Mouse (Mus musculus) midbrain, embryonic 13.5 days (tissue): ENCODE measurements at regions not wholly inside any gene's neighbourhood (a gene's known extent, or its start where the extent isn't known, plus 50 kb on each side); places are given as distances from the start of the nearest gene placed in this dataset.
"Not testable (repeated sequence)": the region's sequence is repeated elsewhere in the genome, so short reads cannot be mapped to it uniquely, and the experiment has no call there.

Source experiments
- ATAC-seq: fragments of 200-750 bp; cut with Nextera tagmentation; 2 replicates; pipeline ENCODE4 v1.8.0; 2017; ENCODE audit warnings: mild to moderate bottlenecking, moderate TSS enrichment, moderate library complexity
- H3K27ac ChIP-seq: fragments of 300-500 bp; sonication (generic); 2 replicates; pipeline ENCODE4 v1.5.1; 2015; ENCODE audit warnings: inconsistent platforms, mild to moderate bottlenecking, moderate library complexity
- H3K27me3 ChIP-seq: fragments of 300-500 bp; sonication (generic); 2 replicates; pipeline ENCODE4 v1.6.1; 2015; ENCODE audit warnings: mild to moderate bottlenecking, inconsistent platforms
- H3K36me3 ChIP-seq: fragments of 300-500 bp; sonication (generic); 2 replicates; pipeline ENCODE4 v1.6.1; 2015; ENCODE audit warnings: mild to moderate bottlenecking, inconsistent platforms
- H3K4me1 ChIP-seq: fragments of 300-500 bp; sonication (generic); replicated peaks from 2 replicates; pipeline ENCODE4 v1.6.1; 2015; ENCODE audit warnings: inconsistent platforms
- H3K4me2 ChIP-seq: fragments of 300-500 bp; sonication (generic); replicated peaks from 2 replicates; pipeline ENCODE4 v1.6.1; 2015; ENCODE audit warnings: moderate library complexity, mild to moderate bottlenecking, inconsistent platforms
- H3K4me3 ChIP-seq: fragments of 300-500 bp; sonication (generic); replicated peaks from 2 replicates; pipeline ENCODE4 v1.5.1; 2015; ENCODE audit warnings: mild to moderate bottlenecking, inconsistent platforms
- H3K9ac ChIP-seq: fragments of 300-500 bp; sonication (generic); replicated peaks from 2 replicates; pipeline ENCODE4 v1.6.1; 2015; ENCODE audit warnings: mild to moderate bottlenecking, inconsistent platforms
- H3K9me3 ChIP-seq: fragments of 300-500 bp; sonication (generic); 2 replicates; pipeline ENCODE4 v1.6.1; 2016; ENCODE audit warnings: mild to moderate bottlenecking, inconsistent platforms
- WGBS: fragments of 180-500 bp; shearing (Covaris S2); methylation state at CpG from one replicate; pipeline ENCODE4 v1.1.7; 2015; 5-methylcytosine and 5-hydroxymethylcytosine counted together

- no peak for ATAC-seq
- Histone ChIP-seq H3K36me3 (no peaks in the 10 kb centered on the region), H3K4me3 (no peak overlapping the region), H3K9ac (no peak overlapping the region), H3K27me3 (no peaks in the 10 kb centered on the region), H3K9me3 (no peaks in the 10 kb centered on the region), H3K4me1 (no peaks in the 10 kb centered on the region), H3K4me2 (no peak overlapping the region), H3K27ac (no peak overlapping the region)
- WGBS: 71% methylated on average over 3 of the region's 3 CpGs
Measured at GRCm38 (mm10) chr1:154029826-154030225, 129.8 kb upstream of the Teddm2 start.

- Histone ChIP-seq H3K27me3 (no peaks in the 10 kb centered on the region), H3K27ac (no peak overlapping the region), H3K36me3 (no peaks in the 10 kb centered on the region), H3K4me1 (peaks cover 4% of the 10 kb centered on the region; the same call in 1 of the 2 replicates), H3K9ac (no peak overlapping the region), H3K4me2 (0 out of 2 replicates have a peak overlapping the region, but pooled peaks have one; percentile 26), H3K4me3 (no peak overlapping the region), H3K9me3 (0 out of 2 replicates have a peak, but pooled peaks cover 4% of the 10 kb centered on the region)
- no peak for ATAC-seq
- 20% methylated on average over 14 of the region's 14 CpGs for WGBS
Measured at GRCm38 (mm10) chr1:154032669-154033099, 132.7 kb upstream of the Teddm2 start.

GRCm38 (mm10) chr1:154033958-154034606, 134.1 kb upstream of the Teddm2 start:
- Histone ChIP-seq H3K36me3 (no peaks in the 10 kb centered on the region), H3K4me2 (no peak overlapping the region), H3K9ac (no peak overlapping the region), H3K27ac (no peak overlapping the region), H3K4me3 (no peak overlapping the region), H3K27me3 (no peaks in the 10 kb centered on the region), H3K4me1 (peaks cover 4% of the 10 kb centered on the region; the same call in 1 of the 2 replicates), H3K9me3 (0 out of 2 replicates have a peak, but pooled peaks cover 4% of the 10 kb centered on the region)
- WGBS: 78% methylated on average over 13 of the region's 13 CpGs
- no peak for ATAC-seq

DNA sequence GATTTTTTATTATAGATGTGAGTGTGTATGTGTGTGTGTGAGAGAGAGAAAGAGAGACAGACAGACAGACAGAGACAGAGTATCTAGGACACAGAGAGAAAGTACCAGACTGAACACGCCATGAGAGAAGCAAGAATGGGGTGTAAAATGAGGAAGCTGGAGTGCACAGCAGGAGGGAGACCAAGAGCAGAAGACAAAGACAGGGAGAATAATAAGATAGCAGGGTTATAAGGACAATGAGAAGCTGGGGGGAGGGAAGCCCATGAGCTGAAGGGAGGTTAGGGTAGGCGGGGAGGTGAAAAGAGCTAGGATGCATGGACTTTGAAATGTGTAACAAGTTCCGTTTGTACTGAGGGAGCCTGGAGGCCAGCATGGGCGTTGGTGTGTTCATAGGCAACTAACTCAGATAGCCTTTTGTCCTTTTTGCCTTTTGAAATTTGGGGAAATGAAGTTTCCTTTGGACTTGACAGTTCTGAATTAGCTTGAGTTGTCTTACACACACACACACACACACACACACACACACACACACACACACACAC, 136.8 kb upstream of the Teddm2 start:
- no peak overlapping the region for H3K4me3 ChIP-seq
- 36% methylated on average over 4 of the region's 4 CpGs for whole genome bisulfite sequencing
- no peaks in the 10 kb centered on the region for H3K36me3 ChIP-seq
- no peak overlapping the region for H3K4me2 ChIP-seq
- H3K9me3 ChIP-seq: 0 out of 2 replicates have a peak, but pooled peaks cover 4% of the 10 kb centered on the region
- no peak overlapping the region for H3K9ac ChIP-seq
- no peaks in the 10 kb centered on the region for H3K27me3 ChIP-seq
- peaks cover 4% of the 10 kb centered on the region; the same call in 1 of the 2 replicates for H3K4me1 ChIP-seq
- no peak for ATAC-seq
- H3K27ac ChIP-seq: no peak overlapping the region

DNA sequence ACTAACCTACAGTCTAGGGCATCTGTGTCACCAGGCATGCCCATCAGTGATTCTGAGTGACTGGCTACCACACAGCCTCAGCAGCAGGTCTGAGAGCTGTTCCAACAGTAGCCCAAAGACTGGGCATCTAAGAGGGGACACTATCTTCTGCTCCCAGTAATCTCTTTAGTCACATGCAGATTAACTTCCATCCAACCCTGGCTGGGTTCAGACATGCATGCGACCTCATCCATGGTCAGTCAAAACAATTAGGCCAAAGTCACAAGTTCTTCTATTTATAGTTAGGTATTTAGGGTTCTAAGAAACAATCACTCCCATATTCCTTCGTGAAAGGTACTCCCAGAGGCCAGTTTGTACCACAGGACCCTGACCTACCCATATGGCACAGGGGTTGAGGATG, 138.2 kb upstream of the Teddm2 start:
- H3K4me1 ChIP-seq: peaks cover 4% of the 10 kb centered on the region; the same call in 1 of the 2 replicates
- no peaks in the 10 kb centered on the region for H3K27me3 ChIP-seq
- 47% methylated on average over 2 of the region's 2 CpGs for WGBS
- no peak overlapping the region for H3K9ac ChIP-seq
- no peak overlapping the region for H3K4me3 ChIP-seq
- H3K4me2 ChIP-seq: no peak overlapping the region
- H3K27ac ChIP-seq: no peak overlapping the region
- H3K9me3 ChIP-seq: 0 out of 2 replicates have a peak, but pooled peaks cover 4% of the 10 kb centered on the region
- no peaks in the 10 kb centered on the region for H3K36me3 ChIP-seq
- no peak for ATAC-seq

DNA sequence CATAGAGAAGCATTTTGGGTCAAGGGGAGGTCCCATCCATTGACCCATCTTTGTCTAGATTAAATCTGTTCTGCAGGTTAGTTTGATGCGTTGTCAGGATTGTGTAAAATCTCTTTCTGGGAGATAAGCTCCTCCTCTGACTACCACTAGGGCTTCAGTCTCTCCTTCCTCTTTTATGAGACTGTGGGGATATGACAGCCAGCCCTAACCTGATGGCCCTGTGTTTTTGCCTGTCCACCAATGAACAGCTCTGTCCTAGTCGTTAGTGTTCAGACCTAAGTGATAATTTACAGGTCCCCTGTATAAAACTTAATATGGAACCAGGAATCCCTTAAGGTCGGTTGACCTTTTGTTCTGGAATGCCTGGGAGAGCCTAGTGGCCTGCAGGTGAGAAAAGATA, 140.9 kb upstream of the Teddm2 start:
- Histone ChIP-seq H3K4me1 (peaks cover 4% of the 10 kb centered on the region; the same call in 1 of the 2 replicates), H3K27ac (no peak overlapping the region), H3K4me3 (no peak overlapping the region), H3K36me3 (no peaks in the 10 kb centered on the region), H3K9ac (no peak overlapping the region), H3K4me2 (no peak overlapping the region), H3K9me3 (no peaks in the 10 kb centered on the region), H3K27me3 (no peaks in the 10 kb centered on the region)
- ATAC-seq: no peak
- WGBS: 84% methylated on average over 3 of the region's 3 CpGs

- 68% methylated on average over 2 of the region's 2 CpGs for WGBS
- ATAC-seq: no peak
- H3K9ac ChIP-seq: no peak overlapping the region
- no peaks in the 10 kb centered on the region for H3K36me3 ChIP-seq
- no peak overlapping the region for H3K4me3 ChIP-seq
- no peaks in the 10 kb centered on the region; the same call in 1 of the 2 replicates for H3K9me3 ChIP-seq
- H3K27me3 ChIP-seq: no peaks in the 10 kb centered on the region
- H3K4me1 ChIP-seq: no peaks in the 10 kb centered on the region
- H3K27ac ChIP-seq: no peak overlapping the region
- H3K4me2 ChIP-seq: no peak overlapping the region
Measured at GRCm38 (mm10) chr1:154042956-154043355, 142.9 kb upstream of the Teddm2 start.

GRCm38 (mm10) chr1:154044712-154045111, 144.7 kb upstream of the Teddm2 start:
- no peak for ATAC-seq
- 85% methylated on average over 4 of the region's 4 CpGs for WGBS
- Histone ChIP-seq H3K36me3 (no peaks in the 10 kb centered on the region), H3K9ac (no peak overlapping the region), H3K4me2 (no peak overlapping the region), H3K27me3 (no peaks in the 10 kb centered on the region), H3K4me3 (no peak overlapping the region), H3K4me1 (no peaks in the 10 kb centered on the region), H3K27ac (no peak overlapping the region), H3K9me3 (no peaks in the 10 kb centered on the region; the same call in 1 of the 2 replicates)

DNA sequence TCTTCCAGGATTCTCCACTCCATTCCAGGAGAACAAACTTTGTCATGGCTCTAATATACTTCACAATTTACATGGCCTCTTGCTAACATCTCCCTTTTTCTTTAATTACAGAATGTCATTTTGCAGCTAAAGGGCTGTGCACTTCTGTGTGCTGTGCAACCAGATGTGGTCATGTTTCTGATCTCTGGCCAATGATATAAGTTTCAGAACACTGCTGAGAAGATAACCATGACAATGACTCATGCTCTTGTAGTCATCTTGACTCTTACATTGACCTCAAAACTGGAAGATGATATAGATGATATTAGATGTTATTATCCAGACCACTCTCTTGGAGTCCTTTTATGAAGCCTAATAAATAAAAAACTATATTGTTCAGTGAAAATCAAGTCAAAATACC, 145.9 kb upstream of the Teddm2 start:
- Histone ChIP-seq H3K9ac (no peak overlapping the region), H3K4me1 (no peaks in the 10 kb centered on the region), H3K4me2 (no peak overlapping the region), H3K9me3 (no peaks in the 10 kb centered on the region; the same call in 1 of the 2 replicates), H3K36me3 (no peaks in the 10 kb centered on the region), H3K27me3 (no peaks in the 10 kb centered on the region), H3K4me3 (no peak overlapping the region), H3K27ac (no peak overlapping the region)
- ATAC-seq: no peak

- no peak for ATAC-seq
- no peak overlapping the region for H3K27ac ChIP-seq
- no peaks in the 10 kb centered on the region for H3K36me3 ChIP-seq
- no peak overlapping the region for H3K4me2 ChIP-seq
- WGBS: 77% methylated on average over 7 of the region's 7 CpGs
- no peak overlapping the region for H3K4me3 ChIP-seq
- no peaks in the 10 kb centered on the region for H3K27me3 ChIP-seq
- H3K4me1 ChIP-seq: no peaks in the 10 kb centered on the region
- no peak overlapping the region for H3K9ac ChIP-seq
- peaks cover 5% of the 10 kb centered on the region; the same call in 1 of the 2 replicates for H3K9me3 ChIP-seq
Measured at GRCm38 (mm10) chr1:154053641-154054040, 147.3 kb upstream of the Zfp648 start.

DNA sequence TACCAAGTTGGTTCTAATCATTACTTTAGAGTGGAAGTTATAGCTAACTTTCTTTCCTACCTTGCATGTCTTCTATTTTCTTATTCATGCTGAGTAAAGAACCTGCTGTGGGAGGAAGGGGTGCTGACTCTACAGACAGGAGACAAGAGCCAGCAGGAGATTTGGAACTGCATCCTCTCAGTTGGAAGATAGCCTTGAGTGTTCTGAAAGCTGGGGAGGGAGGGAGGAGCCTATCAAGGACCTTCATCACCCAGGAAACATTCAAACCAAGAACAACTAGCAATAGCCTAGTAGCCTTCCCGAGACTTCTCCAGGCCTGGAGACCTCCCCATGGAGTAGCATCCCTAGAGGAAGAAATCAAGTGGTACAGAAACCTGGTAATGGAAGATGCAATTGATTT, 146.1 kb upstream of the Zfp648 start:
- Histone ChIP-seq H3K27ac (no peak overlapping the region), H3K4me1 (no peaks in the 10 kb centered on the region), H3K4me2 (no peak overlapping the region), H3K36me3 (no peaks in the 10 kb centered on the region), H3K27me3 (no peaks in the 10 kb centered on the region), H3K4me3 (no peak overlapping the region), H3K9me3 (peaks cover 6% of the 10 kb centered on the region; the same call in 1 of the 2 replicates), H3K9ac (no peak overlapping the region)
- ATAC-seq: no peak
- WGBS: 81% methylated on average over 1 of the region's 1 CpGs

DNA sequence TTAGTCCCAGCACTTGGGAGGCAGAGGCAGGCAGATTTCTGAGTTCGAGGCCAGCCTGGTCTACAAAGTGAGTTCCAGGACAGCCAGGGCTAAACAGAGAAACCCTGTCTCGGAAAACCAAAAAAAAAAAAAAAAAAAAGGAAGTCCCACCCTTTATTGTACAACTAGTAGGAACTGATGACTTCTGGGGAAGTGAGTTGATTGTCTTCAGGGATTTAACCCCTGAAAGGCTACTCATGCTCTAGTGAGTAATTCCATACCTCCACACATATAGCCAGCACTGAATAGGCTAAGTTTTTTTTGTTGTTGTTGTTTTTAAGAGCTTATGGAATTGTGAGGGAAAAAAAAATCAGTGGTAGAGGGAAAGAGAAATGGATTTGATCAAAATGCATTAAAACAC, 139.6 kb upstream of the Zfp648 start:
- not testable (repeated sequence) for H3K9ac ChIP-seq, H3K4me1 ChIP-seq, H3K4me2 ChIP-seq, H3K27me3 ChIP-seq, H3K27ac ChIP-seq, H3K36me3 ChIP-seq, ATAC-seq, H3K4me3 ChIP-seq, H3K9me3 ChIP-seq
- WGBS: 90% methylated on average over 2 of the region's 2 CpGs
